Mouse (Mus musculus) liver, adult 2 months (tissue): Measurements from ENCODE around the gene Erfe. TPM values are rescaled to one million over a fixed set of nuclear protein-coding genes. Genes with fewer than 3 reads are reported as not detected.
A peak's percentile ranks its signal among the peaks of the same experiment; 100 is the strongest.

Source experiments
- DNase-seq: peaks from one replicate; pipeline ENCODE4 v3.0.0-alpha.2; 2011; ENCODE audit warnings: low read depth, low spot score; ENCODE audit errors: extremely low read depth
- H3K27ac ChIP-seq: fragments of 200-500 bp; replicated peaks from 2 replicates; pipeline ENCODE4 v1.5.1; 2012; ENCODE audit warnings: low read depth, mild to moderate bottlenecking, control low read depth, inconsistent platforms, low read length; ENCODE audit not compliant: insufficient read depth
- H3K27me3 ChIP-seq: fragments of 200-500 bp; 2 replicates; pipeline ENCODE4 v1.6.1; 2012; ENCODE audit warnings: mild to moderate bottlenecking, moderate library complexity, low read length, inconsistent platforms; ENCODE audit not compliant: control insufficient read depth, insufficient read depth
- H3K36me3 ChIP-seq: fragments of 200-500 bp; 2 replicates; pipeline ENCODE4 v1.6.1; 2012; ENCODE audit warnings: low read length, inconsistent platforms; ENCODE audit not compliant: control insufficient read depth, insufficient read depth
- H3K4me1 ChIP-seq: fragments of 200-500 bp; 2 replicates; pipeline ENCODE4 v1.6.1; 2011; ENCODE audit warnings: low read length; ENCODE audit not compliant: control insufficient read depth, insufficient read depth
- H3K4me3 ChIP-seq: fragments of 200-500 bp; 2 replicates; pipeline ENCODE4 v1.5.1; 2011; ENCODE audit warnings: low read depth, mild to moderate bottlenecking, control low read depth, low read length, moderate library complexity; ENCODE audit not compliant: insufficient read depth
- H3K79me2 ChIP-seq: fragments of 200-500 bp; 2 replicates; pipeline ENCODE4 v1.6.1; 2012; ENCODE audit warnings: inconsistent platforms, mild to moderate bottlenecking, low read length, moderate library complexity; ENCODE audit not compliant: control insufficient read depth, insufficient read depth
- H3K9ac ChIP-seq: fragments of 200-500 bp; 2 replicates; pipeline ENCODE4 v1.6.1; 2012; ENCODE audit warnings: low read depth, mild to moderate bottlenecking, control low read depth, inconsistent platforms, low read length
- CTCF ChIP-seq: fragments of 200-500 bp; IDR thresholded peaks from 2 replicates; pipeline ENCODE4 v1.5.1; 2011; ENCODE audit warnings: low read depth, low read length, control low read depth
- POLR2A ChIP-seq: fragments of 200-500 bp; IDR thresholded peaks from 2 replicates; pipeline ENCODE4 v1.6.1; 2011; ENCODE audit warnings: low read length, control low read depth; ENCODE audit not compliant: insufficient read depth; ENCODE audit errors: extremely low read depth
- WGBS: fragments of 180-500 bp; shearing (Covaris S2); methylation state at CpG from one replicate; pipeline ENCODE4 v1.1.7; 2018; 5-methylcytosine and 5-hydroxymethylcytosine counted together
- polyA plus RNA-seq: library from polyadenylated mRNA; depleted of rRNA; stranded (reverse); fragments of >200 nt; gene quantifications from 2 replicates; pipeline ENCODE4 v1.2.3, GENCODE M21; 2012
- total RNA-seq: library from RNA; depleted of rRNA; stranded (reverse); fragments of >200 nt; gene quantifications from 2 replicates; pipeline ENCODE4 v1.2.3, GENCODE M21; 2014

The Erfe gene
- total and polyA plus RNA-seq, 2 experiments, result not detected

DNA sequence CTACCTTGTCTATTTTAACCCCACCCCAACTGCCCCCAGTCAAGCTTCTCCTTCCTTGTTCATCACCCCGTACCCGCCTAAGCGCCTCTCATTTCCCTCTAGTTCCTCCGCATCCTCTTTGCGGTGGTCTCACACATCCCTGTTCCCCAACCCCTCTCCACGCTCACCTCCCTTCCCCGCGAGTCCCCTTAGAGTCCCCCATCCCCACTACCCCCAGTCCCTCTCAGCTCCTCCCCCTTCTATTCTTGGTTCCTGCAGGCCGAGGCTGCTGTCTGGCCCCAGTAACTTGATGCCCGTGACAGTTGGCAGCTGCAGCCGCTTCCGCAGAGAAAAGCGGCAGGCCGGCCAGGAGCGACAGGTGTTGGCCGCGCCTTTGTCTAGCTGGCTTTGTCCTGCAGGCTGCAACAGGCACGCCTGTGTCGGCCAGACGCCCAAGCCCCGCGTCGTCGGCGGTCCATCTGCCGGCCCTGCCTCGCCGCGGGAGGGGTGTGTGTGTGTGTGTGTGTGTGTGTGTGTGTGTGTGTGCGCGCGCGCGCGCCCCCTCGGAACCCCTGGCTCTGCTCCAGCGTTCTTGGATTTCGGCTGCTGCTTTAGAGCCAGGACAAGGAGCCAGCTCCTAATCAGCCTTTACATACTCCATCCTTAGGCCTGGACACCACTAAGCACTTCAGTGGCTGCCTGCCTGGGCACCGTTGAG is 47.8 kb downstream of the Erfe start, which contains the start of gene Hes6:
Hes6 (minus strand) TSS at position 141 of the 697 bp plus-strand sequence.
- peak within 1 kb of the TSS; percentile 92 for H3K4me3 ChIP-seq
- no peaks in the 10 kb centered on the region for H3K27me3 ChIP-seq
- 3% methylated on average over 39 of the region's 39 CpGs for WGBS
- H3K27ac ChIP-seq, result peak within 1 kb of the TSS; percentile 91
- peak within 1 kb of the TSS; percentile 95 for H3K9ac ChIP-seq
- TF ChIP-seq POLR2A (no peak), CTCF (no peak)
- H3K79me2 ChIP-seq, result no peaks in the 10 kb centered on the region
- peaks cover 14% of the 10 kb centered on the region for H3K4me1 ChIP-seq
- peaks cover 5% of the 10 kb centered on the region for H3K36me3 ChIP-seq
- DNase-seq, result peak; percentile 79

DNA sequence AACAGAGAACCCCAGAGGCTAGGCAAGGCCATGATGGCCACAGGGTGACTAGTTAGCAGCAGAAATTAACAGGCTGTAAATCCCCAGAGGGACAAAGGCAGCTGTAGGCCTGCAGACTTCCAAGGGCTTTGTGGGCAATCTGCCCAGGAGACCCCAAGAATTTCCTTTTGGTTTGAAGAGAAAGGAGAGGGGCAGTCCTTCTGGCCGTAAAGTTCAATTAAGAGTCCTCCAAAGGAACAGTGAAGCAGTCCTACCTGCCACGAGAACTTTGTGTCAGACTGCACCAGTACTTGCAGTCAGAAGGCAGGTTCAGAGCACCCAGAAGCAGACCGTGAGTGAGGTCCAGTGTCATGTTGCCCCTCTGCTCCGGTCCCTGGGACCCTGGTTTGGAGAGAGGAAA is 48.7 kb downstream of the Erfe start:
- WGBS, result 93% methylated on average over 4 of the region's 4 CpGs
- no peak for TF ChIP-seq POLR2A
- TF ChIP-seq CTCF, result no peak

DNA sequence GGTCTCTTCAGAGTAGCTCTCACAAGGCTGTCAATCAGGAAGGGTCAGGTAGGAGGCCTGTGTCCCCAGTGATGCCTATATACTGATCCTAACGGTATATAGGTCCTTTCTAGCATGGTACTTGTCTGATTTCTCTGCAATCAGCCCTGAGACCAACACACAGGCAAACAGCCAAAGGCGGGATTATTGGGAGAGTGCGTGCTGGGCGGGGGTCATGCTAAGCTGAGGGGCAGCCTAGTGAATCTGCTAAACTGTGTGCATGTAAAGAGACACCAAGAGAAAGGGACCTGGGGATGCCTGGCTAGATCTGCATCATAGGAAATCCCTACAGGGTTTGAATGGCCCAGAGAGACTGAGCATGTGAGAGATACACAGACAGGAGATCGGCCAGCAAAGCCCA is 49.1 kb downstream of the Erfe start:
- Histone ChIP-seq H3K27ac (no peak overlapping the region), H3K4me1 (peaks cover 23% of the 10 kb centered on the region), H3K27me3 (no peaks in the 10 kb centered on the region), H3K4me3 (no peak overlapping the region), H3K36me3 (peaks cover 8% of the 10 kb centered on the region), H3K9ac (no peak overlapping the region), H3K79me2 (no peaks in the 10 kb centered on the region)
- DNase-seq, result no peak
- WGBS, result 98% methylated on average over 5 of the region's 5 CpGs
- TF ChIP-seq POLR2A (no peak), CTCF (no peak)

More for the DNA sequence above, 48.7 kb downstream of the Erfe start:
- Histone ChIP-seq H3K36me3 (peaks cover 8% of the 10 kb centered on the region), H3K9ac (no peak overlapping the region), H3K27me3 (no peaks in the 10 kb centered on the region), H3K27ac (no peak overlapping the region), H3K4me3 (no peak overlapping the region), H3K79me2 (no peaks in the 10 kb centered on the region), H3K4me1 (peaks cover 18% of the 10 kb centered on the region)
- DNase-seq, result no peak

DNA sequence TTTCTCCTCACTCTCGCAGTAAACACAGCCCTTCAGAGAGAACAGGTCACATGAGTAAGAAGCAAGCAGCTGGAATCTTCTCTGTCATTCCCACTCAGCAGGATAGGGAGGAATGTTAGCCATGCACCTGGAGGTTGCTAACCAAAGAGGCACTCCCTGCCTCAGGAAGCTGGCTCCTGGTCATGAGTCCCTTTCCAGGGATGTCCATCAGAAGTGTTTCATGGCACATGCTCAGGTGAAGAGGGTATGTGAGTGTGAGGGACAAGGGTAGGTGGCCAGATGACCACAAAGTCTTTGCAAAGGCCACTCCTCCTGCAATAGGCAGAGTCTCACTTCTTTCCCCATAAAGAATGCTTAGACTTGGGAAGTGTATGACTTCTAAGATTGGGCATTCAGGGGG is 51.8 kb downstream of the Erfe start:
- H3K79me2 ChIP-seq, result no peaks in the 10 kb centered on the region
- TF ChIP-seq POLR2A (no peak), CTCF (no peak)
- WGBS, result 83% methylated on average over 1 of the region's 1 CpGs
- H3K36me3 ChIP-seq, result peaks cover 11% of the 10 kb centered on the region
- no peak overlapping the region for H3K4me3 ChIP-seq
- no peak overlapping the region for H3K9ac ChIP-seq
- no peaks in the 10 kb centered on the region for H3K27me3 ChIP-seq
- no peak overlapping the region for H3K27ac ChIP-seq
- H3K4me1 ChIP-seq, result peaks cover 30% of the 10 kb centered on the region
- no peak for DNase-seq

DNA sequence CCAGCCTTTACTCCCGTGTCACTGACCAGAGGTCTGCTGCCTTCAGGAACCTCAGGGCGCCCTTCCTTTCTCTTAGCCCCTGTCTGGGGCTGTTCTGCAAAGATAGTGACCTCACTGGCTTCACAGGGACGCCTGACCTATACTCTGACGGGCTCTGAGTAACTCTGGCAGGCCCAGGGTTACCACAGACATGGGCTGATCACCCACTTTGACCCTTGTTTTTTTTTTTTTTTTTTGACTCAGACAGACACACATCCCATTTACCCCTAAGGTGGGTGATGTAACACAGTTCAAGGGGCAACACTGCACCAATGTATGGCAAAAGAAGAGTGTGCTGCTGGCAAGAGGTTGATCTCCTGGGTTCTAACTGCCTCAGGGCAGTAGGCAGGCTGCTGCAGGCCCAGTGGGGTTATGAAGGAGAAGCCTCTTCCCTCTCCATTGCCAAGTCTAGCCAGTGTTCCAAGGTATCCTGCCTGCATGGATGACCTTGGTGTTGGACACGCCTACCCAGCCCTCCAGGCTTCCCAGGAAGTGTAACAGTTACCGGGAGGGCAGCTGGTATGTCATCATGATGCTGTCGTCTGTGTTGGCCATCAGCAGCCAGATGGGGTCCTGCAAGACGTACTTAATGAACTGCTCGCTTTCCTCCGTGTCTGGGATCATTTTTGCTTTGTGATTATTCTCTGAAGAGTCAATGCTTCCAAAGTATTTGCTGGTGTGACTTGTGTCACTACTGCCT is 53.8 kb downstream of the Erfe start:
- WGBS, result 32% methylated on average over 10 of the region's 10 CpGs

More for the DNA sequence above, 53.8 kb downstream of the Erfe start:
- no peak for DNase-seq
- no peaks in the 10 kb centered on the region for H3K79me2 ChIP-seq
- H3K27ac ChIP-seq, result peak overlapping the region; percentile 92
- H3K36me3 ChIP-seq, result peaks cover 18% of the 10 kb centered on the region
- H3K27me3 ChIP-seq, result no peaks in the 10 kb centered on the region
- no peak overlapping the region for H3K4me3 ChIP-seq
- TF ChIP-seq CTCF (no peak), POLR2A (no peak)
- peak overlapping the region; percentile 62 for H3K9ac ChIP-seq
- peaks cover 23% of the 10 kb centered on the region for H3K4me1 ChIP-seq
